Mouse (Mus musculus) E14TG2a.4 (cell line): ENCODE measurements around the gene Ints4.

ENCODE experiments used
- CTCF ChIP-seq: conservative IDR thresholded peaks from 2 replicates; pipeline ENCODE4 v1.5.1; 2014; ENCODE audit warnings: low read length
- NANOG ChIP-seq: IDR thresholded peaks from 2 replicates; pipeline ENCODE4 v1.6.1; 2014; ENCODE audit warnings: borderline replicate concordance, low read length, mixed read lengths
- POU5F1 ChIP-seq: IDR thresholded peaks from 2 replicates; pipeline ENCODE4 v1.6.1; 2014; ENCODE audit warnings: low read length, borderline replicate concordance

DNA sequence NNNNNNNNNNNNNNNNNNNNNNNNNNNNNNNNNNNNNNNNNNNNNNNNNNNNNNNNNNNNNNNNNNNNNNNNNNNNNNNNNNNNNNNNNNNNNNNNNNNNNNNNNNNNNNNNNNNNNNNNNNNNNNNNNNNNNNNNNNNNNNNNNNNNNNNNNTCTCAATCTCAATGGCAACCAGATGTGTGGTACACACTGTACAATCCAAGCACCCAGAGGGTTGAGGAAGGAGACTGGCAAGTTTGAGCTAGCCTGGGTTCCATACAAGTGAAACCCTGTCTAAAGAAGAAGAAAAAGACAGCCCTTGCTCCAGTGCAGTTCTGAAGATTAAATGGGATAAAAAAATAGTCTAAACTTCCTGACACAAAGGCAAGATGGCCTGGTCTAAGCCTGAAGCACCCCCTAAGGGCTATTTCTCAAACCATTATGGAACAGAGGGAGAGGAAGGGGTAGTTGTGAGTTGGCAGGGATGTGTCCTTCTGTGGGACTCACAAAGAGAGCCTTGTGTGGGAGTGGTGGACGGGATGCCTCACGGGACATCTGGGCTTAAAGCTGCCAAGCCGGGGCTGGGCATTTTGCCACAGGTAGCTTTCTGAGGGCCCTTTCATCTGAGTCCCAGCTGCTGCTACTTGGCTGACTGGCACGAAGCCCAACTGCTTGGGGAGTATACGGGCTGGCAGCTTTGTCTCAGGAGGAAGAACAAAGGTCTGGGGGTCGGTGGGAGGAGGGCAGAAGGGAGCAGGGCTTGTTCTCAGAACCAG lies 34.4 kb upstream of the Ints4 start:
- no peak for TF ChIP-seq CTCF
- TF ChIP-seq POU5F1, result no peak
- no peak for TF ChIP-seq NANOG
